Mouse (Mus musculus): ENCODE results near the gene Ift122. TPM values are rescaled to one million over a fixed set of nuclear protein-coding genes. Genes with fewer than 3 reads are reported as not detected.

Gene Ift122
- polyA plus RNA-seq, 1 experiment: 21.4 TPM

DNA sequence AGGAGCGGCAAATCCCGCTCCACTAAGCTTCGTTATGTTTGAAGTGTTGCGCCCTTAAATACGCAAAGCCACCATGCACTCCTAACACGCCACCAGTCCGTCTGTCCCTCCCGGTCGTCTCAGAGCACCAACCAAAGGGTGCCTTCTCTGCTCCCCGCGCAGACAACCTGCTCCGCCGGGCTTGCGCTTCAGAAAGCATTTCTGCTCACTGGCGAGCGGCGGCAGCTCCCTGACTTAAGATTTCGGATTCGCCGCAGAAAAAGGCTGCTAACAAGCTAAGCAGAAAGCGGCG, 45.1 kb upstream of the Ift122 start:
- Histone ChIP-seq H3K36me3 (ENCODE audit: control insufficient read depth, insufficient read depth) (peaks cover 15% of the 10 kb centered on the region), H3K27me3 (ENCODE audit: control insufficient read depth, insufficient read depth, insufficient read length) (no peaks in the 10 kb centered on the region), H3K79me2 (ENCODE audit: control insufficient read depth, insufficient read depth) (peaks cover 31% of the 10 kb centered on the region), H3K4me2 (ENCODE audit: low read depth) (peak overlapping the region; percentile 85), H3ac (ENCODE audit: control insufficient read depth, insufficient read length) (peak overlapping the region; percentile 22), H3K4me3 (peak overlapping the region; percentile 94)
- no peak for TF ChIP-seq SRF (IDR thresholded peaks at IDR 0.05; ENCODE audit: control insufficient read depth, insufficient read length, low read depth)
- TF ChIP-seq POLR2A (IDR thresholded peaks at IDR 0.05; ENCODE audit: insufficient read length, low read depth): no peak
- no peak for TF ChIP-seq MYOD1 (IDR thresholded peaks at IDR 0.05; ENCODE audit: control insufficient read depth in 1 of 3, insufficient read length in 2 of 3, low read depth in 2 of 3)
- TF ChIP-seq TCF12 (IDR thresholded peaks at IDR 0.05; ENCODE audit: insufficient read depth, poor library complexity, severe bottlenecking): no peak
- no peak for TF ChIP-seq MAX (IDR thresholded peaks at IDR 0.05; ENCODE audit: low read depth)
- TF ChIP-seq REST (IDR thresholded peaks at IDR 0.05; ENCODE audit: insufficient read depth, insufficient read length): no peak
- TF ChIP-seq TCF3 (IDR thresholded peaks at IDR 0.05; ENCODE audit: insufficient read length, low read depth): no peak
- no peak for TF ChIP-seq CEBPB (IDR thresholded peaks at IDR 0.05; ENCODE audit: insufficient read depth, poor library complexity, severe bottlenecking)
- TF ChIP-seq E2F4 (IDR thresholded peaks at IDR 0.05; ENCODE audit: insufficient read depth): no peak

GRCm38 (mm10) chr6:115808488-115809231, 44.6 kb upstream of the Ift122 start, which contains the start of gene Rpl32:
Rpl32 (minus strand) TSS chr6:115808747.
- peak within 1 kb of the TSS; percentile 85 for H3K4me2 ChIP-seq (ENCODE audit: low read depth)
- peaks cover 31% of the 10 kb centered on the region for H3K79me2 ChIP-seq (ENCODE audit: control insufficient read depth, insufficient read depth)
- TF ChIP-seq POLR2A (IDR thresholded peaks at IDR 0.05; ENCODE audit: insufficient read length, low read depth) (peak; percentile 89), POLR2AphosphoS2 (IDR thresholded peaks at IDR 0.05; ENCODE audit: insufficient read length, low read depth) (peak; percentile 93), MYOD1 (IDR thresholded peaks at IDR 0.05; ENCODE audit: control insufficient read depth in 1 of 3, insufficient read length in 2 of 3, low read depth in 2 of 3) (peak in 1 of 3 experiments; percentile 4), TCF12 (IDR thresholded peaks at IDR 0.05; ENCODE audit: insufficient read depth, poor library complexity, severe bottlenecking) (no peak), E2F4 (IDR thresholded peaks at IDR 0.05; ENCODE audit: insufficient read depth) (no peak)
- no peaks in the 10 kb centered on the region for H3K27me3 ChIP-seq (ENCODE audit: control insufficient read depth, insufficient read depth, insufficient read length)
- H3K4me3 ChIP-seq: peak within 1 kb of the TSS; percentile 94
- peaks cover 14% of the 10 kb centered on the region for H3K36me3 ChIP-seq (ENCODE audit: control insufficient read depth, insufficient read depth)
- H3ac ChIP-seq (ENCODE audit: control insufficient read depth, insufficient read length): peak within 1 kb of the TSS; percentile 22

DNA sequence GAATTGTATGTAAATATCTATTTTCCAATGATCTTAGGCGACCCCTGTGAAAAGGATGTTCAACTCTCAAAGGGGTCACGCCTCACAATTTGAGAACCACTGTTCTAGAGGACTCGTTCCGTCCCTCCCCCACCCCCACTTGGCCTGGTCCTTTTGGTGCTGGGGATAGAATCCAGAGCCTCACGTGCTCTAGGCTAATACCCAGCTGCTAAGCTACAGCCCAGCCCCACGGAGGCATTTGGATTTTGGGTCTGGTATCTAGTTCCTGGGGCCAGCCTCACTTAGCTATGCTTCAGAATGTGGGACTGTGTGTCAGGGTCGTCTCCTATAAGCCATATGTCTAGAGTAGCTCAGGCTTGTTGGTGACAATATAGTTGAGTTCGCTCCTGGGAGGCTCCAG, 41.7 kb upstream of the Ift122 start:
- peaks cover 5% of the 10 kb centered on the region for H3K36me3 ChIP-seq (ENCODE audit: control insufficient read depth, insufficient read depth)
- peaks cover 18% of the 10 kb centered on the region for H3K79me2 ChIP-seq (ENCODE audit: control insufficient read depth, insufficient read depth)
- no peak overlapping the region for H3K4me2 ChIP-seq (ENCODE audit: low read depth)
- no peaks in the 10 kb centered on the region for H3K27me3 ChIP-seq (ENCODE audit: control insufficient read depth, insufficient read depth, insufficient read length)
- TF ChIP-seq MYOG (IDR thresholded peaks at IDR 0.05; ENCODE audit: control insufficient read depth in 1 of 3, insufficient read depth in 1 of 3, insufficient read length in 2 of 3, low read depth in 2 of 3) (no peak), POLR2AphosphoS2 (IDR thresholded peaks at IDR 0.05; ENCODE audit: insufficient read length, low read depth) (no peak), E2F4 (IDR thresholded peaks at IDR 0.05; ENCODE audit: insufficient read depth) (no peak), MAX (IDR thresholded peaks at IDR 0.05; ENCODE audit: low read depth) (no peak), POLR2A (IDR thresholded peaks at IDR 0.05; ENCODE audit: insufficient read length, low read depth) (no peak), TCF3 (IDR thresholded peaks at IDR 0.05; ENCODE audit: insufficient read length, low read depth) (no peak), MYOD1 (IDR thresholded peaks at IDR 0.05; ENCODE audit: control insufficient read depth in 1 of 3, insufficient read length in 2 of 3, low read depth in 2 of 3) (no peak), REST (IDR thresholded peaks at IDR 0.05; ENCODE audit: insufficient read depth, insufficient read length) (no peak), USF1 (IDR thresholded peaks at IDR 0.05; ENCODE audit: low read depth) (no peak), CEBPB (IDR thresholded peaks at IDR 0.05; ENCODE audit: insufficient read depth, poor library complexity, severe bottlenecking) (no peak), TCF12 (IDR thresholded peaks at IDR 0.05; ENCODE audit: insufficient read depth, poor library complexity, severe bottlenecking) (no peak), SRF (IDR thresholded peaks at IDR 0.05; ENCODE audit: control insufficient read depth, insufficient read length, low read depth) (no peak)
- no peak overlapping the region for H3ac ChIP-seq (ENCODE audit: control insufficient read depth, insufficient read length)
- H3K4me3 ChIP-seq: no peak overlapping the region

GRCm38 (mm10) chr6:115814104-115814503, 39.2 kb upstream of the Ift122 start:
- no peaks in the 10 kb centered on the region for H3K36me3 ChIP-seq (ENCODE audit: control insufficient read depth, insufficient read depth)
- H3ac ChIP-seq (ENCODE audit: control insufficient read depth, insufficient read length): no peak overlapping the region
- peaks cover 13% of the 10 kb centered on the region for H3K27me3 ChIP-seq (ENCODE audit: control insufficient read depth, insufficient read depth, insufficient read length)
- TF ChIP-seq REST (IDR thresholded peaks at IDR 0.05; ENCODE audit: insufficient read depth, insufficient read length) (no peak), TCF3 (IDR thresholded peaks at IDR 0.05; ENCODE audit: insufficient read length, low read depth) (no peak), E2F4 (IDR thresholded peaks at IDR 0.05; ENCODE audit: insufficient read depth) (no peak), MYOG (IDR thresholded peaks at IDR 0.05; ENCODE audit: control insufficient read depth in 1 of 3, insufficient read depth in 1 of 3, insufficient read length in 2 of 3, low read depth in 2 of 3) (no peak), USF1 (IDR thresholded peaks at IDR 0.05; ENCODE audit: low read depth) (no peak), MAX (IDR thresholded peaks at IDR 0.05; ENCODE audit: low read depth) (no peak), POLR2AphosphoS2 (IDR thresholded peaks at IDR 0.05; ENCODE audit: insufficient read length, low read depth) (no peak), POLR2A (IDR thresholded peaks at IDR 0.05; ENCODE audit: insufficient read length, low read depth) (no peak)
- no peak overlapping the region for H3K4me3 ChIP-seq
- H3K79me2 ChIP-seq (ENCODE audit: control insufficient read depth, insufficient read depth): no peaks in the 10 kb centered on the region
- H3K4me2 ChIP-seq (ENCODE audit: low read depth): no peak overlapping the region

GRCm38 (mm10) chr6:115815041-115815440, 38.2 kb upstream of the Ift122 start:
- TF ChIP-seq POLR2A (IDR thresholded peaks at IDR 0.05; ENCODE audit: insufficient read length, low read depth): no peak
- TF ChIP-seq MAX (IDR thresholded peaks at IDR 0.05; ENCODE audit: low read depth): no peak
- TF ChIP-seq E2F4 (IDR thresholded peaks at IDR 0.05; ENCODE audit: insufficient read depth): no peak
- TF ChIP-seq REST (IDR thresholded peaks at IDR 0.05; ENCODE audit: insufficient read depth, insufficient read length): no peak
- TF ChIP-seq CEBPB (IDR thresholded peaks at IDR 0.05; ENCODE audit: insufficient read depth, poor library complexity, severe bottlenecking): no peak
- TF ChIP-seq TCF3 (IDR thresholded peaks at IDR 0.05; ENCODE audit: insufficient read length, low read depth): no peak
- TF ChIP-seq TCF12 (IDR thresholded peaks at IDR 0.05; ENCODE audit: insufficient read depth, poor library complexity, severe bottlenecking): no peak
- no peak for TF ChIP-seq USF1 (IDR thresholded peaks at IDR 0.05; ENCODE audit: low read depth)
- TF ChIP-seq SRF (IDR thresholded peaks at IDR 0.05; ENCODE audit: control insufficient read depth, insufficient read length, low read depth): no peak
- Histone ChIP-seq H3K4me2 (ENCODE audit: low read depth) (no peak overlapping the region), H3K36me3 (ENCODE audit: control insufficient read depth, insufficient read depth) (no peaks in the 10 kb centered on the region), H3K4me3 (no peak overlapping the region), H3ac (ENCODE audit: control insufficient read depth, insufficient read length) (no peak overlapping the region), H3K27me3 (ENCODE audit: control insufficient read depth, insufficient read depth, insufficient read length) (peaks cover 22% of the 10 kb centered on the region), H3K79me2 (ENCODE audit: control insufficient read depth, insufficient read depth) (no peaks in the 10 kb centered on the region)

Measured in myocyte (in vitro differentiated cells).